Mouse (Mus musculus) thymus, adult 2 months (tissue): Measurements from ENCODE around the gene Actr6. TPM values are rescaled to one million over a fixed set of nuclear protein-coding genes. Genes with fewer than 3 reads are reported as not detected.

Experiments
- DNase-seq: peaks from one replicate; pipeline ENCODE4 v3.0.0; 2021
- H3K27ac ChIP-seq: fragments of 200-500 bp; 2 replicates; pipeline ENCODE4 v1.5.1; 2012; ENCODE audit warnings: low read length, control low read depth; ENCODE audit not compliant: control insufficient read depth, insufficient read depth
- H3K27me3 ChIP-seq: fragments of 200-500 bp; 2 replicates; pipeline ENCODE4 v1.6.1; 2012; ENCODE audit warnings: mild to moderate bottlenecking, low read length, moderate library complexity, mixed read lengths; ENCODE audit not compliant: control insufficient read depth, insufficient read depth
- H3K36me3 ChIP-seq: fragments of 200-500 bp; 2 replicates; pipeline ENCODE4 v1.6.1; 2012; ENCODE audit warnings: mild to moderate bottlenecking, low read length, moderate library complexity; ENCODE audit not compliant: control insufficient read depth, insufficient read depth
- H3K4me1 ChIP-seq: fragments of 200-500 bp; replicated peaks from 2 replicates; pipeline ENCODE4 v1.6.1; 2012; ENCODE audit warnings: low read length; ENCODE audit not compliant: control insufficient read depth, insufficient read depth
- H3K4me3 ChIP-seq: fragments of 200-500 bp; 2 replicates; pipeline ENCODE4 v1.5.1; 2012; ENCODE audit warnings: mild to moderate bottlenecking, low read length, control low read depth, moderate library complexity; ENCODE audit not compliant: control insufficient read depth, insufficient read depth
- CTCF ChIP-seq: fragments of 200-500 bp; IDR thresholded peaks from 2 replicates; pipeline ENCODE4 v1.5.1; 2012; ENCODE audit warnings: mild to moderate bottlenecking, control low read depth, low read length, moderate library complexity, borderline replicate concordance; ENCODE audit not compliant: control insufficient read depth, poor library complexity, insufficient read depth; ENCODE audit errors: extremely low read depth
- POLR2A ChIP-seq: fragments of 200-500 bp; IDR thresholded peaks from 2 replicates; pipeline ENCODE4 v1.6.1; 2012; ENCODE audit warnings: mild to moderate bottlenecking, low read length, control low read depth, moderate library complexity; ENCODE audit not compliant: control insufficient read depth, poor library complexity, insufficient read depth; ENCODE audit errors: extremely low read depth
- WGBS: fragments of 180-500 bp; shearing (Covaris S2); methylation state at CpG from one replicate; pipeline ENCODE4 v1.1.7; 2018; 5-methylcytosine and 5-hydroxymethylcytosine counted together
- polyA plus RNA-seq: library from polyadenylated mRNA; depleted of rRNA; stranded (reverse); fragments of >200 nt; gene quantifications from 2 replicates; pipeline ENCODE4 v1.2.3, GENCODE M21; 2012

Actr6 gene
- polyA plus RNA-seq, 1 experiment = 2.7 TPM

GRCm38 (mm10) chr10:89738395-89738794 is 6.3 kb upstream of the Actr6 start:
- no peak for TF ChIP-seq CTCF
- no peak for TF ChIP-seq POLR2A
- Histone ChIP-seq H3K27me3 (no peaks in the 10 kb centered on the region), H3K36me3 (no peaks in the 10 kb centered on the region), H3K27ac (no peak overlapping the region), H3K4me1 (no peaks in the 10 kb centered on the region), H3K4me3 (no peak overlapping the region)
- DNase-seq = no peak
- 98% methylated on average over 9 of the region's 9 CpGs for WGBS

GRCm38 (mm10) chr10:89737887-89738286 is 5.8 kb upstream of the Actr6 start:
- Histone ChIP-seq H3K4me1 (no peaks in the 10 kb centered on the region), H3K36me3 (no peaks in the 10 kb centered on the region), H3K27ac (no peak overlapping the region), H3K27me3 (no peaks in the 10 kb centered on the region), H3K4me3 (no peak overlapping the region)
- TF ChIP-seq POLR2A = no peak
- no peak for TF ChIP-seq CTCF
- 88% methylated on average over 3 of the region's 3 CpGs for WGBS
- no peak for DNase-seq

GRCm38 (mm10) chr10:89737092-89737491 is 5.0 kb upstream of the Actr6 start:
- H3K27ac ChIP-seq = no peak overlapping the region
- DNase-seq = no peak
- H3K4me3 ChIP-seq = no peak overlapping the region
- 70% methylated on average over 5 of the region's 5 CpGs for WGBS
- no peaks in the 10 kb centered on the region for H3K36me3 ChIP-seq
- TF ChIP-seq POLR2A = no peak
- no peak for TF ChIP-seq CTCF
- H3K4me1 ChIP-seq = no peaks in the 10 kb centered on the region
- no peaks in the 10 kb centered on the region for H3K27me3 ChIP-seq

DNA sequence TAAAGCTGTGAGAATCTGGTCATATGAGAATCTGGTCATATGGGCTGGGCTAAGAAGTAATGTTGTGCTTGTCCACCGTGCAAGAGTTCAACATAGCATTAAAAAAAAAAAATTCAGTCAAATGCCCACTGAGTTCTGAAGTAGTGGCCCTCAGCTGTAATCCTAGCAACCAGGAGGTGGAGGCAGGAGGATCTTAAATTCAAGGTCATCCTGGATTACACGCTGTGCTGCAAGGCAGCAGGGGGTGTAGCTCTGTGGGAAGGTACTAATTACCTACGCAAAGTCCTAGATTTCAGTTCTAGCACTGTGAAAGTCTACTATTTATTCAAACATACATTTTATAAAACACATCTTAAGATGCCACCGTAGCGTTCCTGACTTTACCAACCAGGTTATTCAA is 754 bp downstream of the Actr6 start:
- Histone ChIP-seq H3K27me3 (no peaks in the 10 kb centered on the region), H3K36me3 (peaks cover 4% of the 10 kb centered on the region; the same call in 1 of the 2 replicates), H3K27ac (no peak overlapping the region; the same call in 1 of the 2 replicates), H3K4me3 (no peak overlapping the region), H3K4me1 (peaks cover 9% of the 10 kb centered on the region)
- DNase-seq = no peak
- WGBS = 13% methylated on average over 5 of the region's 5 CpGs
- TF ChIP-seq POLR2A (no peak), CTCF (no peak)

GRCm38 (mm10) chr10:89730386-89730785 is 1.7 kb downstream of the Actr6 start:
- no peak for DNase-seq
- Histone ChIP-seq H3K4me1 (peaks cover 9% of the 10 kb centered on the region), H3K4me3 (no peak overlapping the region), H3K27ac (no peak overlapping the region), H3K27me3 (no peaks in the 10 kb centered on the region), H3K36me3 (peaks cover 11% of the 10 kb centered on the region)
- 95% methylated on average over 6 of the region's 6 CpGs for WGBS
- TF ChIP-seq POLR2A = no peak
- no peak for TF ChIP-seq CTCF

- H3K4me3 ChIP-seq = no peak overlapping the region
- no peak for DNase-seq
- H3K36me3 ChIP-seq = peaks cover 17% of the 10 kb centered on the region
- no peaks in the 10 kb centered on the region for H3K27me3 ChIP-seq
- TF ChIP-seq CTCF (no peak), POLR2A (no peak)
- H3K4me1 ChIP-seq = no peaks in the 10 kb centered on the region
- H3K27ac ChIP-seq = no peak overlapping the region
- 96% methylated on average over 14 of the region's 14 CpGs for WGBS
These were observed 9.6 kb downstream of the Actr6 start for GRCm38 (mm10) chr10:89722247-89723195.
